Mouse (Mus musculus) cerebellum, adult 11 months (tissue): Measurements from ENCODE around the gene Sphk1.

Experiments used
- DNase-seq: peaks from one replicate; pipeline ENCODE4 v3.0.0; 2022

Gene Sphk1

DNA sequence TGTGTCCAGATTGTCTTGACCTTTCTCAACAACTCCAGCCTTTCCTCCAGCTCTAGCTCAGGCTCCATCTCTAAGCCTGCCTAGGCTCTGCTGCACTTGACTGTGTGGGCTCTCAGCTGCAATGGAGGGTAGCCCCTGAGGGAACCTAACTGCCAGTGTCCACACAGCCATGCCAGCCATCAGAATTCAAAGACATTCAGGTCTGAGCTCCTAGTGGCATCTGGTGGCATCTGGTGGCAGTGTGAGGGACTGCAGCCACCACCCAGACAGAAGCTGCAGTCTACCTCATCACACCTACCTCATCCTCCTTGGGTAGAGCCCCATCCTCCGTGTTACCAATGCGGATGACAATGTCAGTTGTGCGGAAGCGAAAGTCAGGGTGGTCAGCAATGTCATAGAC is 12.4 kb downstream of the Sphk1 start:
- DNase-seq, result no peak

DNA sequence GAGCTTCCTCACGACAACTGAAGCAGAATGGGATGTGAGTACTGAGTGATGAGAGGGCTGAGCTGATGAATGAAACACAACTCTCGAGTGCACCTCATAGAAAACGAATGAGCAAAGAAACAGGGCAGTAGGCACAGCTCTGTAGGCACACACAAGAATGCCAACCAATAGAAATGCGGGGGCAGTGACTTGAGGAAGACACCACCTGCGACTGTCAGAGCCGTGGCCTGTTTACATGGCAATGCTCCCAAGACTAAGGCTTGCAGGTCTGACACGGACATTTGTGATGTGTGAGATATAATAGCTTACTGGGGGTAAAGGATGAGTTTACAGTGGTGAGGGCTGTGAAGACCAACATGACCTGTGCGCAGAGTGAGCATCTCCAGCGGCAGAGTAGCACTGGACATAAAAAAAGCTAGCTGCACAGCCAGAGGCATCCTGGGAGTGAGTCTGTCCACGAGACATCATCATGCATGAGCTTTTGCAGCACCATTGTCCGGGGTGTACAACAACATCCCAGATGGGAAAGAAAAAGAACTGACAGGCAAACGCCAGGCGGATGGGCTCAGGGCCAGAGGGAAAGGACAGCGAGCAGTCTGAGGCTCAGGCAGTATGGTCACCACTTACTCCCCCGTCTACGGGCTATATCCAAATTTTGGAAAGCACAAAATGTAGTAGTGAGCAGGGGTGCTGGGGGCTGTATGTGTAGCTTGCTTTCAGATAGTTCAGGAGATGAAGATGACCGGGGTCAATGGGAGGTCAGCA is 16.8 kb downstream of the Sphk1 start:
- DNase-seq, result no peak

DNA sequence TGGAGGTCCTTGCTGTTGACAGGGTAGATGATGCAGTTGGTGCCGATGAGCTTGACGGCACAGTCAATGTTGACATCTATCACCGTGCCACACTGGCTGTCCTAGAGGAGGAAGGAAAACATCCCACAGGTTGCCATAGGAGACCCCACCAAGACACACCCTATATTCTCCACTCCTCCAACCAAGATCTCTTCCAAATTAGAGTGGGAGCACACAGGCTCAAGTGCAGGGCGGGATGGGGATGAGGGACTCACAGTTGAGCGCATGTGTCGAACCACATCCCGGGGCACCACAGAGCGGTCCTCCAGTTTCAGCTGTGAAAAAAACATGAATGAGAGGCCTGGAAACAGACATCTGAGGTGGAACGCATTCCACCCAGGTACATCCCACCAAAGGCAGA is 18.1 kb downstream of the Sphk1 start:
- DNase-seq, result no peak

DNA sequence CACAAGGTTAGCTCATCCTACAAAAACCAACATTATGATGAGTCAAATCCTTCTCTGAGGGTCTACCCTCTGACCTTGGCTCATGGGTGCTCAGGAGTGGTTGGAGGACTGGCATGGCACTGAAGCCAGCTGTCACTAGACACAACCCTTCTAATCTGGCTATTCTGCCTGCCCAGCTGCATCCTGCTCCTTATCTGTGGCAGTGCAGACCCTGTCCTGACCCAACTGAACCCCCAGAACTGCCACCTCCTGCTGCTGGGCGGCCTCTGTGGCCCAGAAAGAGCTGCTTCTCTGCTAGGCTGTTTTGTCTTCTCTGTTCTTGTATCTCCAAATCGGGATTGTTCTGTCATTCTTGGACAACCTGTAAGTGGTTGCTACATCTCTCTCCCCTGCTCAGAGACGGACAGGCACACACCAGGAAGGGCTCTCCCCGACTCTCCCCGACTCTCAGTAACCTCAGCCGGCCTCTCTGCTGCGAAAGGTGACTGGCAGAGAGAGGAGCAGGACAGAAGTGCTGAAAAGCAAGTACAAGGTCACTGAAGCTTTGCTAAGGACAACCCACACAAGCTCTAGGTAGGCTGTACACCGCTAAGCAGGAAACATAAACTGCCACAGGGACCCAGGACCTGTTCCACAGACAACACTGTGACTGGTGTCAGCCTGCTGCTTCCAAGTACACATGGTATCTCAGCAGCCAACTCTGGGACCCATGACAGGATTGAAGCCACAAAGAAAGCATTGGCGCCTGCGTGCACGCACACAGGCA is 18.7 kb downstream of the Sphk1 start:
- no peak for DNase-seq

DNA sequence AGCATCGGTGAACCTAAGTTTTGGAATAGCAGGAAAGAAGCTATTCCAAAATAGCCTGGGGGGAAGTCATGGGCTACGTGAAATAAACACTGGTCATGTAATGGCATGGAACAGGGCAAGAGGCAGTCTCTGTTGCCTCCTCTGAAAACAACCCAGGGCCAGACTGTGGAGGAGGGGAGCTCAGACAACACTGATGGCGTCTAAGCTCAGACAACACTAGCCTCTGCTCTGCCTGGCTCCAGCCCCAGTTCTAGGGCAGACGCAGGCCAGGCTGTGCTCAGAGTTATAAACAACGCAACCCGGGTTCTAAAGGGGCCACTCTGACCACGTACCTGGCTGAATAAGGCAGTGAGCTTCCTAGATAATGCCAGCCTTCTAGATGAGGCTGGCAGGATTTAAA is 20.0 kb downstream of the Sphk1 start:
- no peak for DNase-seq

DNA sequence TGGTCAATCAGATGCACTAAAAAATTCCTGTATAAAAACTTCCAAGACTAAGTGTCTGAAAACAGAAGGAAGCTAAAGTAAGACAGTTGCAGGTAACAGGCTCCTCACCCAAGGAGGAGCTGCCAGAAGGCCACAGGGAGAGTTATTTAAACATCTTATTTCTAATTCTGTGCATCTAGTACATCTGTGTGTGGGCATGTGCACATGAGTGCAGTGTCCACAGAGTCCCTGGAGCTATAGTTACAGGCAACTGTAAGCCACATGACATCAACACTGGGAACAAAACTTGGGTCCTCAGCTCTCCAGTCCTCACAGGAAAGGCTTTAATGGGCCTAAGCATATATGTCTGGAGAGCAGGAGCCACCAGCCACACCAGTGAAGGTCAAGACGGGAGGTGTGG is 21.5 kb downstream of the Sphk1 start:
- no peak for DNase-seq

DNA sequence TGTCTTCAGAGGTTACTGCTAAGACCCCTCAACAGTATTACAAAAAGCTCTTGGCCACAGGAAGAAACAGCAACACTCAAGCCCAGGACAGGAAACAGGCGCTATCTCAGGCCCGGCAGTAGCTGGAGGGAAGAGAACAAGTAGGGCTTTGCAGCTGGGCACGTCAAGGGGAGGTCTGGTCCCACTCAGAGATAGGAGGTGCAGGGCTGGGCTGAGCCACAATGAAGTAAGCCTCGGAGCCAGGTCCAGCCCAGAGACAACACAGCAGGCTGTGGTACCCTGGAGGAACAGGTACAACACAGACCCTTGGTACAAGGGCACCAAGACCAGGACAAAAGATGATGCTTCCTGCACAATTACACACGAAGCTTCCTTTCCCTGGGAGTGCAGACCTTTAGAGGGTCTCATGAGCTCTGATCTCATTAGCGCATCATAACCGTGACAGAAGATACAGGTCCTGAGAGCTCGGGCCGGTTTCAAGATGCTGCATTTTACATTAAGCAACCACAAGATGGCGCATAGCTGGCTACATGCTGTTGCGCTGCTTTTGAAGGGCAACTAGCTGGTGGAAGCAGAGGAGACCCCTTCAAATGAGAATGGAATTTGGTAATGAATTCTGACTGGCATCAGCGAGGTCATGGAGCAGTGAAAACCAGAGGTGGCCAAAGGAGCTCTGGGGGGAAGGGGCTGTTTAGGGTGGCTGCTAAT is 23.6 kb downstream of the Sphk1 start:
- no peak for DNase-seq

DNA sequence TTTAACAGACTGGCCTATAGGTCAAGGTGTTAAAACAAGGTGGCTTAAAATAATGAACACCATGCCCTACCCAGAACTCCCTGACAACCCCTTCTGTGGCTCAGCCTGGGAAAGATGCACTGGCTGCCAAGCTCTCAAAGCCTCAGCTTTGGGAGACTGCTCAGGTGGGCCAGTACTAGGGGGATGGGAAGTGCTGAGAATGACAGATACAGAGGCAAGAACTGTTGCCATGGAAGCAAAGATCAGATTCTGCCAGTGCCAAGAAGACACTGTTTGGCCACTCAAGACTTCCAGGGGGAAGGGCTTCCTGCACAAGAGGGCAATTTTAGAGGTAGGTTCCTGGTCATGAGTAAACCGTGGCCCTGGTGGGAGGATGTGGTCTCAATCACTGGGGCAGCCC is 24.8 kb downstream of the Sphk1 start:
- no peak for DNase-seq

DNA sequence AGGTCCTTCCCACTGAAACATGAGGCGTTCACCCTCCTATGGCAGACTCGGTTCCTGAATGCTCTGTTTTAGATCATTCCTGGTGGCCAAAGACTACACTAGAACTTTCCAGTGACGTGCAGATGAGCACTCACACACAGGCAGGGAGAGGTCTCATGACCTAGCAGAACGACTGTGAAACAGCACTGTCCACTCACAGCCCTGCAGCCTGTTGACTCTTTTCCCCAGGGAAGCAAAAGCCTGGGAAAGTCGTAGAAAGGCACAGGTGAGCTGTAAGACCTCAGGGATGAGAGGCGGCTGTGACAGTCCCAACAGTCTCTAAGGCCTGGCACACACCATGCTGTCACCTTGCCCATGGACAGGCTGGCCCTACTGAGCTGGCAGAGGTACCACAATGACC is 25.6 kb downstream of the Sphk1 start:
- DNase-seq, result peak; percentile 33

DNA sequence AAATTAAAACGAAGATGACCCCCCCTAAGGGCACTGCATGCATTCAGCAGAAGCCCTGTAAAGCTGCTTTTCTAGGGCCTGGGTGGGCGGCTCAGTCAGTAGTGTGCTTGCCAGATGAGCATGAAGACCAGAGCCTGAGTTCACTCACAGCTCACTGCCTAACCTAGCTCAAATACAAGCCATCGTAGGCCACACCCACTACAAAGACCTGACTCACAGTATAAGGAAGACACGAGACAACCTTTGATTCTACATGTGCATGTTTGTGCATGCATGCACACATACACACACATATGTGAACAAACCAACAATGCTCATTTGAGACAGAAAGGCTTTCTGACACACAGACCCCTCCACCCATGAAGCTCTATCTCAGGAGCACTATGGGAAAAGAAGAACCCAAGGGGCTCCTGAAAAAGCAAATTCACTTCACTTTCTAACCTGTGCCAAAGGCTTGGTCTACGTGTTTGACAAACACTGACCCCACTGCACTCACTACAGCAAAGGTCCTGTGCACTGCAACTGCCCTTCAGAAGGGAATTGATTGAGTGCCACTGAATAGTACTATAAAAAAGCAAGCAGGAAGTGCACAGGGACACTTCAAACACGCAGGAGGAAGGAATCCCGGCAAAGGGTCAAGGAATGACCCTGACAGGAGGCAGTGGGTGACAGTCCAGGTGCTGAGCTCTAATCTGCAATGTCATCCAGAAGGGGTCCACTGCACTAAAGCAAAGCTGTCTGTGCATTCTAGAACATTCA is 34.7 kb downstream of the Sphk1 start:
- no peak for DNase-seq

DNA sequence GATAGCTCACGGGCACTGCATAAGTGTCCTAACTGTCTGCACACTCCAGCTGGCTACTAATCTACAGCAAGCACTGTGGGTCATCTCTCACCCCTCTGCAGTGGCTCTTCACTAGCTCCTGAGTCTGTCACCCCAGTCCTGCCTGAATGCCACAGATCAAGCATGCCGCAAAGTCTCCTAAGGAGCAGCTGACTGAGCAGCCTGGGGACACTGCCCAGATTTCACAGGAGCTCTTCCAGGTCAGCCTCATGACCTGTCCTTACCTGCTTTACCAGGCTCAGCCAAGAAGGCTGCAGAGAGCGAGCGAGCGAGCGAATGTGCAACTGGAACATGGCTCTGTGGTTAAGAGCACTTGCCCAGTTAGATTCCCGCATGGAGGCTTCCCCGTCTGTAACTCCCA is 36.8 kb downstream of the Sphk1 start:
- DNase-seq, result no peak

DNA sequence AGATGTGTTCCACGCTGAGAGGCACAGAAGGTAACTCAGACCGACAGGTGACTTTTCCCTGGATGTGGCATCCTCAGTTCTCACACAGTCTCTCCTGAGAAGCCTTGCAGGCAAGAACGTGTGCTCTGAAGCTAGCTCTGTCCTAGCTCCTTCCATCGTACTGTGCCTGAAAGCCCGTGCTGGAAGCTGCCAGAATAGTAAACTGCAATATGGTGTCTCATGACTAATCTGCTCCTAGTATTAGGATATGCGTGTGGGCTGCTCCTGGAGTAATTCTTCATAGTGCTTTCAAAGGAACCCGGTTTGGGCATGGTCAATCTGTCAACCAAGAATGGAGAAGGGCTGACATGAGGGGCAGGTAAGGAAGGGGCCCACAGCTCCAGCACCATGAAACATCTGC is 40.1 kb downstream of the Sphk1 start:
- no peak for DNase-seq

DNA sequence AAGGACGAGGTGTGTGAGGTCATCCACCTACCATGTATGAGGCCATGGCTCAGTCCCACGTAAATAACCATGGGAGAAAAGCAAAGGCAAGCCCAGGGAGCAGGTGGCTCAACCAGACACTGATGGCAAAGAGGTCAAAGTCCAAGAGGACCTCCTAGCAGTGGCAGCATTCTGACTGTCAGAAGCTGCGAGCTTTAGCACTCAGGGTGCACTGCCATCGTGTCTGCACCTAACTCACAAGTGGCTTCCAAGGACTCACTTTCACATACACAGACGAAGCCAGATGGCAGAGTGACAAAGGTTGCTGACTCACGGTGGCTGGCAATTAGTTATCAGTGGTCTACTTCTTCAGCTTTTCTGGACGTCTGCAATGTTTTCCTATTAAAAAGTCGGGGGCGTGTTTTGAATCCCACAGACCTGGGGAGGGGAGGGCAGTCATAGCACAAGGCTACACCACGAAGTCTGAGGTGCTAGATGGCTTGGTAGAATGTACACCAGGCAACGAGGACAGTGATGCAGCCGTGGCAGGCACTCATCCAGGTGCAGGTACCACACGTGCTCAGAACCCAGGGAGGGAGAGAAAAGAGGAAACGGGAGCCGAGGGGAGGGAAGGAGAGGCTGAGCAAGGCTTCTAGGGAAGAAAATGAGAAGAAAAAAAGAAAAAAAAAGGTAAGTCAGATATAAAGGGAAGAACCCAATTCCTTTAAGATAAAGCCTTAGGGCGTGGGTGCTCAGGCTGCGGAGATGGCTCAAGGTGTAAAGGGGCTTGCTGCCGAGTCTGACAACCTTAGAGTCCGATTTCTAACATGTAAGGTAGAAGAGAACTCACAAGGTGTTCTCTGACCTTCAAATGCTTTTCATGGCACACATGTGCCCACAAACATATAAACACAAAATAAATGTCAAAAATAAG is 41.3 kb downstream of the Sphk1 start:
- no peak for DNase-seq

DNA sequence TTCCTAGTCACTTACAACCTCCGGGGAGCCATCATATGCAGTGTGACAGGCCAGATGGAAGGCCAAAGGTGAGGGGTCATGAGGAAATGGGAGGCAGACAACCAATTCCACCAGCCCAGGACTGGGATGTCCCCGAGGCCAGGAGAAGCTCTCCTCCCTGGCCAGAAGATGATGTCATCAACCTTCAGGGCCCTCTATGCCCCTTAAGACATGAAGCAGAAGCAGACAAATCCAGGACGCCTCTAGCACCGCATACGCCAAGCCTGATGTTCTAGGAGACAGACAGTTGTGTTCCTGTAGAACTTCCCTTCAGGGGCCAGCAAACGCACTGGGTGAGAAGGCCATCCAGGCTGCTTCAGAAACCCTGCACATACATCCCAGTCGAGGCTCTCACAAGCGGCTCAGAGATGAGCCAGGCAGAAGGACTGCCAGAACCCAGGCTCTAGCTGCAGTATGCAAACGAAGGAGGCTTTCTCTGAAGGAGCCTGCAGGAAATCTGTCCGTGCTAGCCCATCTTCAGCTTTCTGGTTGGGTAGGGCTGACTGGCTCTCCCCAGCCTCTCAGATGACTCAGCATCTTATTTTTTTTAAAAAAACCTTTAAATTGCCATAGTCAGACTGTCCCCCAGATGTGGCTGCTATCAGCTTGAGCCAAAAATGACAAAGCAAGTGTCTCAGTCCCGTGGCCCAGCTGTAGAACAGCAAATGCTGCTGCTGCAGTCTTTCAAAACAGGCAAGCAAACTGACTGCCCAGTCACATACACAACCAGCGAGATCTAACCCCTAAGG is 42.2 kb downstream of the Sphk1 start:
- DNase-seq, result no peak

DNA sequence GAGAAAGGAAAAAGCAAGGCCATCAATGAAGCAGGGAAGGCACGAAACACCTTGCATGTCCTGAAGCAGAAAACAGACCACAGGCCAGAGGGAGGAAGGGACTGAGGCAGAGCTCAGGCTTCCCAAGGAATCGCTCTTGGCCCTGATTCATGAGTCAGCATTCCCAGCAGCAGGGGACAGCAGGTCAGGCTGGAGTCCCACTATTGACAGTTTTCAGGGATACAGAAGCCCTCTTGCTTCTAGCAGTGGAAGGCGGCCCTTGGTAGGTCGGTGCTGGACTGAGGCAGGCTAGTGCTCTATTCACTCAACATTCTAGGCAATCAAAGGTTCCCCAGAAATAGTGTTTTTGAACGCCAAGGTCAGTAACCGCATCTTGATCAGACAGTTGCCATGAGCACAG is 43.8 kb downstream of the Sphk1 start:
- no peak for DNase-seq

DNA sequence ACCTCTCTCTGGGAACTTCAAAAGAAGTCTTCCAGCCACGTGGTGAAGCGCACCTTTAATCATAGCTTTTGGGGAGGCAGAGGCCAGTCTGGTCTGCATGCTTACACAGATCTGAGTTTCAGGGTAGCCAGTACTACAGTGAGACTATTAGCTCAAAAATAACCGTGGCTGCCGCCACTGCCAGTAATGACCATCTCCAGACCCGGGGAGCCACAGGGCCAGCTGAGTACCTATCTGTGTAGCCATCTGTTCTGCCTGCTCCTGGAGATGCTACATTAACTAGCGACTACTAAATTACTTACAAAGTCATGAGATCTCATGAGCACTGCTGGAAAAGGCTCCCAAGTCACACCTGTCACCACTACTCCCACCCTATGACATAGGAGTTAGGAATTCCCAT is 44.3 kb downstream of the Sphk1 start:
- no peak for DNase-seq

DNA sequence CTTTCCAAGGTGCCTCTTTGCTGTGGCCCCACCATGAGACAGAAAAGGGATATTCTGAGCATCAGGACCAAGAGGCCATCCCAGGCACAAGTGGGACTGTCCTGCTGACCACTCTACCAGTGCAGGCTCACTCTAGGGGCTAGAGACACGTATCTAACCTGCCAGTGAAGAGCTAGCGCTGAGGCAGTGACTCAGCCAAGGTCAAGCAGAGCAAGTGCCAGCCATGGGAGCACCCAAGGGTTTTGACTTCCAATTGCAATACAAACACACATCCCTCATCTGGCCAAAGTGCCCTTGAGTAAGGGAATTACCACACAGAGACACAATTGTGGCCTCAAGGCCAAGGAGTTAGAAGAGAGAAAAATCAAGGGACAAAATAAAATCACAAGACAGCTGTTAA is 44.7 kb downstream of the Sphk1 start:
- DNase-seq, result no peak

DNA sequence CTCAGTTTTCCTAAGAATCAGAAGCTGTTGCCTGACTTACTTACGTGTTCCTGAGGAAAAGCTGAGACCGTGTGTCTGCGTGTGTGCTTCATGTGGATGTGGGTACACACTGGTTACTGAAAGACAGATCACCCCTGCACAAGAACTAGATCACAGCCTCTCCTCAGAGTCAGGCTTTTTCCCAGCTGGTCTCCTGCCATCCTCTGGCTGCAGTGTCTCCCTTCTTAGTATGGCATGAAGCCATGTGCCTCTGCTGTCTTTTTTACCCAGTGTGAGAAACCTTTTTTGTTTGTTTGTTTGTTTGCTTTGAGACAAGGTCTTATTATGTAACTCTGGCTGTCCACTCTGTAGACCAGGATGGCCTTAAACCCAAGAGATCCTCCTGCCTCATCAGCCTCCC is 48.6 kb downstream of the Sphk1 start:
- no peak for DNase-seq

DNA sequence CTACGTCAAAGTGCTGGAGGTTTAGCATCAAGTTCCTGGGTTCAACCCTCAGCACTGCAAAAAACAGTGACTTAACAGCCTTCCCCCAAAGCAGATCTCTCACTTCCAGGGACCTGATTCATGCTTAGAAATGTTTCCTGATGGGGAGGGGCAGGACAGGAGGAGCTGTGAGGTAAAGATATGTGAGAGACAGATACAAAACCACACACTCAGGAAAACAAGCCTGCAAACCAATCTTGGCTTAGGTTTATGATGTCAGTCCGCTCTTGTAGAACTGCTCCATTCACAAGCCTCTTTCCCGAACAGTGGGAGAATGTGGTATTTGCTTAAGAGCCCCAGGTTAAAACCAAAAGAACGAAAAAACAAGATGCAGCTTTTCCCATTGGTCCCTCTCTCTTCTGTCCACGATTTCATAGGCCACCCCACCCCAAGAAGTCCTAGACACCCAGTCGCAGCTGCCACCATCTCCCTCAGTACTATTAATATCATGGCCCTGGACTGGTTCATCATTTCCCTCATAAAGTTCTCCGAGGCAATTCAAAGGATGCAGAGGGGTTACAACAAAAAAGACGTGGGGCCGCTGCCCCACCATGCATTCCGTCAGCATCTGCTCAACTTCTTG is 49.4 kb downstream of the Sphk1 start:
- no peak for DNase-seq

DNA sequence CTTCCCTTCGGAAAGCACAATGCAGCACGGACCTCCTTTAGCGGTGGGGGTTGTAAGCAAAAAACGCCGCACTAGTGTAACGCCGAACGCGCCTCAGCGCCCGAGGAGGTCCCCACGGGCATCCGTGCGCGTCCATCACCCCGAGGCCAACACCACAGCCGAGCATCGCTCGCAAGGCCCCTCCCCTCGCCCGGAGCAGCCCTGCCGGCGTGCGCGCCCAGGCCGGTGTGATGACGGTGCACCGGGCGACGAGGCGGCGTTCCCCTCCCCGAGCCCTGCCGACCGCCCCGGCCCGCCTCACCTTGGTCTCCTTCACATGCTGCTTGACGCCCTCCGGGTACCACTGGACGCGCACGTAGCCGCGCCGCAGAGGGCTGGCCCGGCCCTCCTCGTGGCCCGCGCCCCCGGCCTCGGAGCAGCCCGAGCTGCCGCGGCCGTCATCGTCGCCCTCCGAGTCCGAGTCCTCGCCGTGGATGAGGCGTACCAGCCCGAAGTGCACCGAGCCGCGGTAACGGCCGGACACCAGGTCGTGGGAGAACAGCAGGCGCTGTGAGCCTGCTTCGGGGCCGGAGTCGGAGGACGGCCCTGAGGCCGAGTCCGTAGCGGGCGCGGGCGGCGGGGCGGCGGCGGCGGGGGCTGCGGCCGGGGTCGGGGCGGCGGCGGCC is 50.1 kb downstream of the Sphk1 start:
- DNase-seq, result peak; percentile 60
